Mouse (Mus musculus) retina, embryonic 14.5 days (tissue): ENCODE data around the gene Irf2.
A peak's percentile ranks its signal among the peaks of the same experiment; 100 is the strongest.

Experiments used
- DNase-seq: peaks from one replicate; pipeline ENCODE4 v3.0.0-alpha.2; 2015; ENCODE audit warnings: low spot score

Gene Irf2

DNA sequence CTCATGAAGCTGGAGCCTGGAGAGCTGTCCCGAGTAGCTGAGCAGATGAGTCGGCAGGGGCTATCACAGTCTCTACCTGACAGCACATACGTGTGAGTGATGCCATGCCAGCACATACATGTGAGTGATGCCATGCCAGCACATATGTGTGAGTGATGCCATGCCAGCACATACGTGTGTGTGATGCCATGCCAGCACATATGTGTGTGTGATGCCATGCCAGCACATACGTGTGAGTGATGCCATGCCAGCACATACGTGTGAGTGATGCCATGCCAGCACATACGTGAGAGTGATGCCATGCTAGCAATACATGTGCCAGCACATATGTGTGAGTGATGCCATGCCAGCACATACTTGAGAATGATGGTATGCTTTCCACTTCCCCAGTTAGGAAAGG is 18.6 kb downstream of the Irf2 start:
- DNase-seq: no peak

DNA sequence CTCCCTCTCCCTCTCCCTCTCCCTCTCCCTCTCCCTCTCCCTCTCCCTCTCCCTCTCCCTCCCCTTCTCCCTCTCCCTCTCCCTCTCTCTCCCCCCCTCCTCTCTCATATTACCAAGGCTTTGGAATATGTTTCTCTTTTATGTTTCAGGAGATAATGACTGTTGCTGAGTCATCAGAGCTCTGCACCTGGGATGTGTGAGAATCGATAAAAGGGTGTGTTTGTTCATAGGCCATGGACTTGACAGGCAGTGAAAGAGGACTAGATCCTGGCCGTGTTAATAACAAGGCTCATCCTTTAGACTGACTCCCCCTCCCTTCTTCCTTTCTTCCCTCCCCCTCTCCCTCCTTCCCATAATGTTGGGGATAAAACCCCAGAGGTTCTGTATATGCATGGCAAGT is 19.1 kb downstream of the Irf2 start:
- DNase-seq: no peak

DNA sequence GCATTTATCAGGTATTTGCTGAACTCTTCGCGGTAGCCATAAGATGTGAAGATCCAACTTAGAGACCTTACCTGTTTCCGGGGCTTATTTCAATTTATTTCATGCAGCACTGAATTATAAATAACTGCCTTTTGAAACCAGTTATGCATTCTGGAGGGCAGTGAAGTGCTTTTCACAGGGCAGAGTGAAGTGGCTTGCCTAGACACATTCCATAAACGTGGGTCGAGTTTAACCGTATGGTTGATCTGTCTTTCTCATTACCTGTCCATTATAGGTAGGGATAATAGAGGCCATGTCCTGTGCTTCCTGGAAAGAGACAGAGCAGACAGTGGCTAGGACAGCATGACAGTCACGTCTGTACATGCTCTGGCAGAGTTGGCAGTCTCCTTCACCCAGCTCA is 20.0 kb downstream of the Irf2 start:
- no peak for DNase-seq

DNA sequence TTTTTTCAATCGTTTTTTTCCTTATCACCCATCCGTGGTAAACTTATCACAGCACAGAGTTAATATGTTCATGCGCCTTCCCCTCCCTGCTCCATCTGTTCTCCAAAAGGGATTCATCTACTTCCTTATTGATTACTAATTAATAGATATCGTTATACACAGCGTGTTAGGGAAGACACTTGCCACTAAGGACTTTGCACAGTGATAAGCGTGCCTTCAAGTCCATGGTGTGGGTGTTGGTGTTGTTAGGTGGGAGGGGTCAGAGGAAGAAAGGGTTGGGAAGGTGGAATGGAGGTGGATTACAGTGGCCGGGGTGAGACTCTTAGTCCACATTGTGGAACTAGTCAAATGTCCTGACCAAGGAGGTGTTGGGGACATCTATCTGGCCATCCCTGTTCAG is 21.2 kb downstream of the Irf2 start:
- DNase-seq: no peak

DNA sequence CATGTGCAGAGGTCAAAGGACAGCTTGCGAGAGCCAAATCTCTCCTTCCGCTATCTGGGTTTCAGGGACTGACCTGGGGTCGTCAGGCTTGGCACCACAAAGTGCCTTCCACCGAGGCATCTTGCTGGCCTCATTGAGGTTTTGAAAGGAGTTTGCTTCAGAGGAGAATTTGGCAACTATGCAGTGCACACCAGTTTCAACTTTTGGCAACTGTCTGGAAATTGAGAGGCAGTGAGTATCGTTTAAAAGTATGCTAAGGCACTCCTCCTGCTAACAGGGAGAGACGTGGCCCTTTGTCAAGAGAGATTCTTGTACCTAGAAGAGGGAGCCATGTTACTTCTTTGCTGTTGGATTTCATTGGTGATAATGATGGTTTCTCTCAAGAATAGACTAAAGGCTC is 21.9 kb downstream of the Irf2 start:
- DNase-seq: no peak

DNA sequence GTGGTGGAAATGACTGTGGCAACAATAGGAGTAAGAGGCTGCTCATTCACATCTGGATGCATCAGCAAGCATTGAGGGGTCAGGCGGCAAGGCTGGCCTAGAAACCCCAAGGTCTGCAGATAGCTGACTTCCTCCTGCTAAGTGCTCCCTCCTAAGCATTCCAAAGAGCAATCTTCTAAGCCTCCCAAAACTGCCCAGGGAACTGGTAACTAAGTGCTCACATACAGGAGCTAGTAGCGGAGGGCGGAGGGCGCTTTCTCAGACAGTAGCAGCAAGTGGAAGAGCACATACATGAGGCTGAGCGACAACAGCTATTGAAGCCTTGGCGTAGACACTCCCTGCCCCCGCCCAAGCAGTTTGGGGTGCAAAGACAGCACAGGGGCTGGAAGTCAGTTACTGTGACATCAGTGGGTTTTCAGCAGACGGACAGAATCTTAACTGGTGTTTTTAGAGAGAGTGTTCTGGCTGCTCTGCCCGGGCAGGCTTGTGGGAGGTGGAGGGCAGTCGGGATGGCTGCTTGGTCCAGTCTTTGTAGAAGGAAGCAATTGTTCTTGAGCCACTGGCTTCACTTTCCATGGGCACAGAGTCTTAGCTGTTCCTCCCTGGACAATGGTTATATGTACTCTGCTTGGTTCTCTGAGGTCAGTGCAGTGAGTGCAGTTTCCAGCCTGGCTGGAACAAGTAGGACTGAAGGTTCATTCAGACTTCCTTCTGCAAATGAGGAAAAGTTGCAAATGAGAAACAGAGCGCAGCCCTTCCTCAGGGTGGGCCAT is 30.1 kb downstream of the Irf2 start:
- DNase-seq: peak; percentile 20

DNA sequence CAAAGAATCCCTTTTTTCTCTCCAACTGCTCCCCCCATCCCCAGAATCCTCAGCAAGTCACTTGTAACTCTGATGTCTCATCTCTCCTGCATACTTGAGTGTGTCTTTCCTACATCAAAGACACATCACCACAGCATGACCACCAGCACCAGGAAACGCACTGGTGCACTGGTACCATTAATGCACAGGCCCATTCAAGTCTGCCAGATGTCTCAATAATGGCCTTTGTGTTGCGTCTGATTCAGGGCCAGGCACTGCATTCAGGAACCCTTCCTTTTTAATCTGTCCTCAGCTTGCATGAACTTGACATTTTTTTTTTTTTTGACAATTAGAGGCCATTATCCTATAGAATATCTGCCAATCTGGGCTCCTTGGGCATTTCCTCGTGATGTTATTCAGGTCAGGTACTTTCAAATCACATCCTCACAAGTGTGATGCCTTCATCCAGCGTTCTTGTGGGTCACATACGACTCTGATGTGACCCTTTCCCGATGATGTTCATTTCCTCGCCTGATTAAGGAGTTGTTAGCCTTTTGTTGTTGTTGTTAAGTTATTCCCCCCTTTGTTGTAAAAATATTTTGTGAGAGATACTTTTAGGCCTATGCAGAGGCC is 31.5 kb downstream of the Irf2 start:
- peak; percentile 9 for DNase-seq

DNA sequence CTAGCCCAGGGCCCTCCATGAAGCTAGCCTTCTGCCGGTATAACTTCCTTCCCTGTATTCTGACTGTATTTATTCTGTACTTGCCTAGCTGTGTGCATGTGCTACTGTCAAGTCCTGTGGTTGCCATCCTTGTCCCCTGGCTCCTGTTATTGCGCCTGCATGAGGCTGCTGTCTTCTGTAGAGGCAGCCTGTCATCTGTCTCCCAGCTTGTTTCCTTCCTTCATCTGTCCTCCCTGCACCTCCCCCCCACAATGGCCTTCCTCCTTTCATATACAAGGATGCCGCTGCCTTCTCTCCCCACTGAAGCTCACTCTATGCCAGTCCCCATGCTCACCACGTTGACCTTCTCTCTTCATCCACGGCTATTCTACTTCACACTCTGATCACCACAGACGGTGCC is 33.3 kb downstream of the Irf2 start:
- DNase-seq: no peak

DNA sequence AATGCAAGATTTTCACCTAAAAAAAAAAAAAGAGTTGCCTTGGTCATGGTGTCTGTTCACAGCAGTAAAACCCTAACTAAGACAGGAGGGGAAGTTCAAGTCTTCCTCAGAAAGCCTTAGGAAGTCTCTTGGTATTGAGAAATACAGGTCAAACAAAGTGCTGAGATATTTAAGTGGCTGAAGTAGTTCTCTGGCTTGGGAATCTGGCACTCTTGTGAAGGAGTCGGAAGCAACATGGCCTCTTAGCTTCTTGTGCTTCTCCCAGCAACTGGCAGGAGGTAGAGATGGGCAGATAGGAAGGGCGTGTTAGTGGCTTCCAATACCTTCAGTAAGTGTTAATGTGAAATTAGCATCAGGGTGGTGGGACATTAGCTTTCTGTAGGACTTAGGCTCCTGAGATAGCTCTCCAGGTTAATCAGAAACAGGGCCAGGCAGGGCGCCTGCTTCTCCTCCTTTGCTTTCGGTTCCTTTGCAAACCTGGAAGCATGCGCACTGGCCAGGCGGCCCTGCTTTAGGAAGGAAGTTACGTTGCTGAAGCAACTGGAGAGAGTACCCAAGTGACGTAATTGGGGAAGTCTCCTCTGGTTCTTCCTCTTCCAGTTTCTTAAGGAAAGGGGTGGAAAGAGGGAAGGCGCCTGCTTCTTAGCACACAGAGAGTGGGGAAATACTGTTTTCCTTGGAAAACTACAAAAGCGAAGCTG is 38.4 kb downstream of the Irf2 start:
- DNase-seq: no peak

DNA sequence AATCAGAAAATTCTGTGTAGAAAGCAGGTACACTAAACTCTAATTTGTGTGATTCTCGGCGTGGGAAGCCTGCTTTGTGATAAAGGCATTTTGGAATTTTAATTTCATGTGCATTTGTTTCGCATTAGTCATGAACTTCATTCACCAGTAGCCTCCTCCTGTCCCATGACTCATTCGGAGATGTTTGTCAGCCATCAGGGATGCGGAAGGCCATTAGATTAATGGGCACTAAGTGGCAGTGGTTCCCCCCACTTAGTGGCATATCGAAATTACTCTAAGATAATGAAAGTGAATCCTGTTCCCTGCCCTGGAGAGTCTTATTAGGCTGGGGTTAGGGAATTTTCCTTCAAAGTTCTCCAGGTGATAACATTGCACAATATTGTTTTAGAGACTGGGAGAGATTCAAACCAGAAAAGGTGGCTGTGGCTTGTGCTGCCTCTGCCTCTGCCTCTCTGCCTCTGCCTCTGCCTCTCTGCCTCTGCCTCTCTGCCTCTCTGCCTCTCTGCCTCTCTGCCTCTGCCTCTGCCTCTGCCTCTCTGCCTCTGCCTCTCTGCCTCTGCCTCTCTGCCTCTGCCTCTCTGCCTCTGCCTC is 41.6 kb downstream of the Irf2 start:
- DNase-seq: peak; percentile 23

DNA sequence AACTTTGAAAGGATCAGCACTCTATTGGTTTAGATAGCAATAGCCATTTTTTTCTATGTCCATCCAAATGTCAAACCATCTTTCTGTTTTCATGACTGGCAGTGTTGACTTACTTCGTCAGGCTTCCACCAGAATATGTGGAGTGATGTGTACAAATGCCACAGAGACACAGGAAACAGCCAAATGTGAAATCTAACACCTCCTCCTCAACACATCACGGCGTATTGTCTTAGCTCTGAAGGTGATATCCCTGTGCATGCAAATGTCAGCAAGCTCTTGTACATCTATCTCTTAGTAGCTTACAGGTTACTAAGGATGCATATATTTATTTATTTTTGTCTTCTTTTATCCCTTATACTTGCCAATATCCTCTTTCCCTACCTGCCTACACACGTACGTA is 42.7 kb downstream of the Irf2 start:
- DNase-seq: no peak

DNA sequence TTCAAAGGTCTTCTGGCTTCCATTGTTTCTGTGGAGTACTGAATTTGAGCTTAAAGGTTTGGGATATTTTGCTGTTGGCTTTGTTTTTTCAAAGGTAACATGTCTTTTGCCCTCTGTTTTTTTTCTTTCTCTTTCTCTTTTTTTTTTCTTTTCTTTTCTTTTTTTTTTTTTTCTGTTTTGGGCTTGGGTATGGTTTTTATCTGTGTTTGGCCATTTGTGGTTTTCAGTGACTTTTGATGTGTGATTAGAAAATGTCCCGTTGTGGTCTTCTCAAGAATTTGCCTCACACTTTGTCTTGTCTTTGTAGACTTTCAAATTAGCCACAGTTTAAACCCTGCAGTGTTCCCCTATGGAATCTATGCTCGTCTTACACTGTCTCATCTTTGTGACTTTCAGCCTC is 45.5 kb downstream of the Irf2 start:
- no peak for DNase-seq

DNA sequence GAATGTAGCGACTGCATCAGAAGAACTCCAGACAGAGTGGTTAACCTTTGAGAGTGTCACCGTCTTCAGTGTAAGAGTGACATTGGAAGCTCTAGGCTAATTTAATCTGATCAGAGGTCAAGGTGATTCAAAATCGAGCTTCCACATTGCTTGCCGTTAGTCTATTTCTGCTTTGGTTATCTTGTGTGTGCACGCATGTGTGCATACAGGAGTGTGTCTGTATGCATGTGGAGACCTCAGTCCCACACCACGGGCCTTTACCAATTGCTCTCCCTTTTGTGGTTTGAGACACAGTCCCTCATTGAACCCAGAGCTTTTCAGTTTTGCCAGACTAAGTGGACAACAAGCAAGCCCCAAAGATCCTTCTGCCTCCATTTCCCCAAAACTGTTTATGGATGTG is 46.4 kb downstream of the Irf2 start:
- DNase-seq: no peak

DNA sequence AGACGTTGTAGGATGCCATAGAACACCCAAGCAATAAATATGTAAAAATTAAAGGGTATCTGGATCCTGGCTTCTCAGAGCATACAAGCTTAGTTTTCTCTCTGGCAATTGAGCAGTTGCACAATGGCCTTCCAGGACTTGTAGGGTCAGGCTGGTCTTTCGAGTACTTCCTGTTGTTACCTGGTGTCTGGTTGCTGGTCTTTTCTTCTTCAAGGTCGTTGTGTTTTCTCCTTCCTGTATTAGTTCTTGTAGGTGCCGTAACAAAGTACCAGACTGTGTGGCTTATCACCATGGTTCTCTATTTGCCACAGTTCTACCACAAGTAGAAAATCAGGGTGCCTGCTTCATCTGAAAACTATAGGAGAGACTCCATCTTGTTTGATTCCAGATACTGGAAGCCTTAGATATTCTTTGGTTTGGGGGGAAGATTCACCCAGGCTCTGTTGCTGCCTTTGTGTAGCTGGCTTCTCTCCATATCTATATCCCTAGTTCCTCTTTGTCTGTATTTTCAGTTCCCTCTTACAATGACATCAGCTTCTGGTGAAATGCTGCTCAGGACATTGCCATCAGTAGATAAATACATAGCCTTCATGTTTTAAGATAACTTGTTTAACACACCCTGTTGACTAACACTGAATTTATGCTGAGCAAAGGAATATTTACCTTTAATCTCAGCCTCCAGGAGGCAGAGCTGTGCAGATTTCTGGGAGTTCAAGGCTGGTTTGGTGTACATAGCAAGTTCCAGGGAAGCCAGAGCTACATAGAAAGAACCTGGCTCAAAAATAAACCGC is 49.8 kb downstream of the Irf2 start:
- DNase-seq: no peak

DNA sequence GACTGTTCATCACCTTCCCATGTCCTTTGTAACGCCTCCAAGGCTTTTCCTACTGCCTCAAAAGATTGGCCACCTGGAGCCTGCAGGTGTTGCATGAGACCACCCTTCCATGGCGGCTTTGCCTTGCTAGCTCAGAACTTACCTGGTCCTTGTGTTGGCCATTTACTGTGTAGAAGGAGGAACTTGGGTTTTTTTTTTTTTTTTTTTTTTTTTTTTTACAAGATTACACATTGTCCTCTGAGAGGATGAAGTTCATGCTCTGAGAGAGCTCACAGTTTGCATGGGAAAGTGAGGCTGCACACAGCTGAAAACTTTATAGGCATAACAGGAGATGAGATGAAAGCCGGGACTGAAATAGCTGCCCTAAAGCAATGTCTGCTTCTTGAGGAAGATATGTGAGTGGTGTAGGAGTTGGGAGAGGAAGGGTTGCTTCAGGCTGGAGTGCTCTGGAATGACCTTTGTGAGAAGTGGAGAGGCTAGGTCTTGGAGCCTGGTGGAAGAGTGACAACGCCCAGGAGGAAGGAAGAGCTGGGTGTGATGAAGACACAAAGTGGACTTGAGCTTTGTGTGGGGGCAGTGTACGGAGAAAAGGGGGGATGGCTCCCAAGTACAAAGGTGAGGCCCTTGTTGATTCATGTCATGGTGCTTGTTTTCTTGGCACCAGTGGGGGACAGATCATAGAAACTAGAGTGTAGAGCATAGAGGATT is 52.3 kb downstream of the Irf2 start:
- DNase-seq: no peak

DNA sequence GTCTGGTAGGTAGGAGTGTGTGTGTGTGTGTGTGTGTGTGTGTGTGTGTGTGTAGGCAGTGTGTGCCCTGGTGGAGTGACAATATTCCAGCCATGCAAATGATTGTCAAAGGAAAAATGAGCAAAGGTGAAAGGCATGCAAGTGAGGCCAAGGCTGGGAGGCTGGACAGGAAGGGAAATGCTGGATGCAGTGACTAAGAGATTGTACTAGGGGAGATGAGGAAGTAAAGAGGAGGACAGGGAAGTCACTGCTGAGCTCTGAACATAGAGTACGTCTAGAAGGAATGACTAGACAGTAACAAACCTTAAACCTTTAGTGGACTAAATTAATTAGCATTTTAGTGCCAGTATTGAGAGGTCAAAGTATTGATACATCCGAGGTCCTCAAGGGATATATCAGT is 53.1 kb downstream of the Irf2 start:
- no peak for DNase-seq

DNA sequence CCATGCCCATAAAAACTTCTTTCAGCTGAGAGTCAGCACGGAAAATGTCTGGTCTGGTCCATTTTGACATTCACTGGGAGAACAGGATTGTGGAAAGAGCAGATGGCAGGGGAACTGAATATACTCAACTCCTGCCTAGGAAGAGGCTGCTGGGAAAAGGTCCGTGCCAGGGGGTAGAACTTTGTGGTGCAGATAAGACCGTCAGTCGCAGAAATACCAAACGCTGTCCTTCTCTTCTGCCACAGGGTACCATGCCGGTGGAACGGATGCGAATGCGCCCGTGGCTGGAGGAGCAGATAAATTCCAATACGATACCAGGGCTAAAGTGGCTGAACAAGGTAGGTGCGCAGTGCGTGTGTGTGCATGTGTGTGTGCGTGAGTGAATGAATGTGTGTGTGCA is 53.7 kb downstream of the Irf2 start:
- no peak for DNase-seq

DNA sequence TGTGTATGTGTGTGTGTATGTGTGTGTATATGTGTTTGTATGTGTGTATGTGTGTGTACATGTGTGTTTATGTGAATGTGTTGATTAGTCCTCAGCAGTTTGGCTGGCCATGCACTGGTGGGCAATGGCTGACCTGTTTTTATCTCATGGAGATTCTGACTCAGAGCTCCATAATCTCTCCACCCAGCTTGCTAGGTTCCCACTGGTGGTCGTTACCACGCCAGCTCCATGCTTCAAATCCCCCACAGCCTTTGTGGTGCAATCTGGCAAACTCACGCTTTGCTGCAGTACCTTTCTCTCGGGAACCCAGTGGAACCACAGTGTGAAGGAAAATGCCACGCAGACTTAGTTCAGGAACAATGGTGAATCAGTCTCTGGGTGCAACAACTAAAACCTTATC is 54.8 kb downstream of the Irf2 start:
- DNase-seq: no peak

DNA sequence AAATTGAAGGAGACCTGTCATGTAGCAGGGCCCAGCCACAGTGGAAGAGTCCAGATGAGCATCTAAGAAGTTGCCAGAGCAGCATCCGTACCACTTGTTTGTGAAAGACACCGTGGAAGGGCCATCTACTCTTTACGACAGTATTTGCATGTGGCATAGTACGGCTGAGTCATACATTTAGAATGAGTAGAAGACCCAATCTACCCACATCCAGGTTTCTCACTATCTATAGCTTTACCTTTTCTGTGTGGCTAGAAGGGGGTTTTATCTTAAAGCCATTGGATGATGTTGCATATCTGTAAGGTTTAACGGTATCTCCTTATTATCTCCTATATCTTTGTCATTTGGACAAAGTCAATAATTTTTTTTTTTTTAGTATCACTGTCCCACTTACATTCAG is 59.7 kb downstream of the Irf2 start:
- no peak for DNase-seq

DNA sequence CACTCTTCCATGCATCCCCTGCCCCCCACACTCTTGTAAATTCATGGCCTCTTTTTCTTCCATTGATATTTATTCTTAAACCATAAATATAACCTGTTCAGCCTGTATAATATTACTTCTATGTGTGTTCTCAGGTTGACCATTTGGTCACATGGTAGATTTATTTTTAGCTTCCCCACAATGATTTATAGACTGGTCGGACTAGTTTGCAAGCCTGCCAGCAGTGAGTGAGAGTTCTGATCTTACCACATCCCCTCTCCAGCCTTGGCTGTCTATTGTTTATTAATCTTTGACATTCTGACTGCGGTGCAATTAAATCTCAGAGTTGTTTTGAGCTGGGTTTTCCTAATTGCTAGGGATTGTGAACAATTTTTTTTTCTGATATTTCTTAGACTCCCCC is 60.2 kb downstream of the Irf2 start:
- no peak for DNase-seq

DNA sequence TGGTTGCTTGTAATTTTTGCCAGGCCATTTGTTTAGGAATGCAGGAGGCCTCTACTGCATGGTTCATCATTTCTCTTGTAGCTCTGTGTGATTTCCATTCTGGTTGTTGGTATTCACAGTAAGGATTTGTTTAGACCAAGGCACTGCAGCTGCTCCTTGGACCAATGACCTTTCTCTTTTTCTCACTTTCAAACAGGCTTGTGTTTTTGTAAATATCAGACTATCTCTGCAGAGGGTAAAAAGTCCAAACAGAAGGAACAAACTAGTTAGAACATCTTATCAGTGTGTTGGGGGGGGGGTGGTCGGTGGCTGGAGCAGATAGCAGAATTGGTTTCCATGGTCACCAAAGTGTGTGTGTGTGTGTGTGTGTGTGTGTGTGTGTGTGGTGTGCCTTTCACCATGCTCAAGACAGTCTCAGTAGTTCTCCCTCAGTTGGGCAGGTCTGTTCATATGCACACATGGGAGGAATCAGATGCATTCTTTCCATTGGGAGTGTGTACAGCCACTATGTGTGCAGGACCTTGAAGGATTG is 61.7 kb downstream of the Irf2 start:
- no peak for DNase-seq
